Comparison of ENCODE assay signal across 31 mouse cellular contexts in the genomic region with DNA sequence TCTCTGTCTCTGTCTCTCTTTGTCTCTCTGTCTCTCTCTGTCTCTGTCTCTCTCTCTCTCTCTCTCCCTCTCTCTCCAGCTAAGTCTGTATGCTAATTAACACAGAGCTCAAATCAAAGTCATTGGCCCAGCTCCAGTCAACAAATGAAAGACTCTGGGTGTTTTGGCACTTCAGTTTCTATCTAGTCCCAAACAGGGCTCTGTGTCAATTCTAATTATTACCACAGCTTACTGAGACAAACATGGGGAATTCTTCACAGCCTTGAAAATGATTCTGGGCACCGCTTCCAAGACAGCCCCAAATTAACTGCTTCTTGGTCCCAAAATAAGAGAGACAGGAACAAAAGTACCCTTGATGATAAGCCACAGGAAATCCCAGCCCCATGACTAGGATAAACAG. TPM values are rescaled to one million over a fixed set of nuclear protein-coding genes. Genes with fewer than 3 reads are reported as not detected.
DNase-seq lines count a peak whose midpoint lies in the region; ATAC-seq lines count a peak whose summit lies in the region.
"Had no signal": no experiment of that assay in that cellular context is flagged by ENCODE, and none has a peak within 500 bp of the region (broad histone marks: within the 10 kb centered on the region; RNA-seq: fewer than 3 reads in every experiment).

No protein-coding gene starts in this region.

- H3K36me3 ChIP-seq in forebrain, embryonic 13.5 days (ENCODE audit: poor library complexity, severe bottlenecking) = no peaks in the 10 kb centered on the region
- H3K36me3 ChIP-seq in forebrain, embryonic 11.5 days (ENCODE audit: control insufficient read depth, insufficient read depth, low read length) = no peaks in the 10 kb centered on the region
- no peaks in the 10 kb centered on the region for H3K36me3 ChIP-seq in kidney, embryonic 14.5 days (ENCODE audit: control insufficient read depth, insufficient read depth, low read length)
- H3K36me3 ChIP-seq: embryonic facial prominence, embryonic 12.5 days; heart, embryonic 15.5 days; kidney, embryonic 15.5 days had no signal

- H3K9me3 ChIP-seq in forebrain, embryonic 13.5 days (replicated peaks) = no peaks in the 10 kb centered on the region
- H3K9me3 ChIP-seq in forebrain, embryonic 11.5 days (ENCODE audit: control insufficient read depth, low read length) = no peaks in the 10 kb centered on the region
- no peaks in the 10 kb centered on the region for H3K9me3 ChIP-seq in kidney, embryonic 14.5 days (ENCODE audit: control insufficient read depth, low read length)
- H3K9me3 ChIP-seq: embryonic facial prominence, embryonic 12.5 days; heart, embryonic 15.5 days; kidney, embryonic 15.5 days had no signal

- ATAC-seq in forebrain, embryonic 13.5 days = peak; percentile 61
- no peak for ATAC-seq in forebrain, embryonic 11.5 days (replicated peaks; ENCODE audit: low FRiP score)
- ATAC-seq in kidney, embryonic 14.5 days (ENCODE audit: low FRiP score, low TSS enrichment) = no peak
- ATAC-seq: intestine, postnatal 0 days; Patski had no signal

- DNase-seq in forebrain, embryonic 11.5 days (ENCODE audit: low spot score) = no peak
- DNase-seq in layer of hippocampus, postnatal 14 days (ENCODE audit: low spot score in 2 of 2) = peak; percentile 1 to 49
- no peak for DNase-seq in layer of hippocampus, adult 9-11 months
- peak; percentile 63 for DNase-seq in Muller cell, postnatal 12 days (ENCODE audit: inconsistent ontology term)
- DNase-seq in brain, embryonic 18.5 days (ENCODE audit: low read depth, low spot score) = peak; percentile 42
- DNase-seq: adrenal gland, postnatal 36 days; cerebellum, adult 2 months; heart, postnatal 4 days; kidney, postnatal 36 days; right cerebral cortex, postnatal 25 days; spleen, adult 18-20 months had no signal

- H3K27ac ChIP-seq in forebrain, embryonic 13.5 days = no peak overlapping the region
- no peak overlapping the region for H3K27ac ChIP-seq in forebrain, embryonic 11.5 days (ENCODE audit: low read depth, low read length)
- no peak overlapping the region for H3K27ac ChIP-seq in kidney, embryonic 14.5 days (ENCODE audit: low read depth, low read length)
- H3K27ac ChIP-seq: embryonic facial prominence, embryonic 12.5 days; heart, embryonic 15.5 days; kidney, embryonic 15.5 days; macrophage had no signal

- no peak overlapping the region for H3K9ac ChIP-seq in forebrain, embryonic 13.5 days
- H3K9ac ChIP-seq in forebrain, embryonic 11.5 days (ENCODE audit: low read length) = no peak overlapping the region
- H3K9ac ChIP-seq in kidney, embryonic 14.5 days (ENCODE audit: low read depth, low read length) = no peak overlapping the region
- H3K9ac ChIP-seq: embryonic facial prominence, embryonic 12.5 days; heart, embryonic 15.5 days; kidney, embryonic 15.5 days had no signal

- no peak overlapping the region for H3K4me2 ChIP-seq in forebrain, embryonic 13.5 days
- H3K4me2 ChIP-seq in forebrain, embryonic 11.5 days (ENCODE audit: low read depth, low read length, severe bottlenecking) = no peak overlapping the region
- H3K4me2 ChIP-seq in kidney, embryonic 14.5 days (replicated peaks; ENCODE audit: low read depth, low read length) = no peak overlapping the region
- H3K4me2 ChIP-seq: embryonic facial prominence, embryonic 12.5 days; heart, embryonic 15.5 days; kidney, embryonic 15.5 days had no signal

- 70% methylated on average over 1 of the region's 1 CpGs for WGBS in forebrain, embryonic 13.5 days
- WGBS in forebrain, embryonic 11.5 days = 85% methylated on average over 1 of the region's 1 CpGs
- 90% methylated on average over 1 of the region's 1 CpGs for WGBS in kidney, embryonic 14.5 days

- no peaks in the 10 kb centered on the region for H3K4me1 ChIP-seq in forebrain, embryonic 13.5 days
- no peaks in the 10 kb centered on the region for H3K4me1 ChIP-seq in forebrain, embryonic 11.5 days (replicated peaks; ENCODE audit: control insufficient read depth, insufficient read depth, low read length)
- H3K4me1 ChIP-seq in kidney, embryonic 14.5 days (ENCODE audit: control insufficient read depth, insufficient read depth, low read length) = no peaks in the 10 kb centered on the region
- H3K4me1 ChIP-seq: embryonic facial prominence, embryonic 12.5 days; heart, embryonic 15.5 days; kidney, embryonic 15.5 days had no signal

- no peak overlapping the region for H3K4me3 ChIP-seq in forebrain, embryonic 13.5 days
- no peak overlapping the region for H3K4me3 ChIP-seq in forebrain, embryonic 11.5 days (ENCODE audit: low read depth, low read length)
- H3K4me3 ChIP-seq in kidney, embryonic 14.5 days (ENCODE audit: low read length) = no peak overlapping the region
- H3K4me3 ChIP-seq: embryonic facial prominence, embryonic 12.5 days; heart, embryonic 15.5 days; kidney, embryonic 15.5 days had no signal

- H3K27me3 ChIP-seq in forebrain, embryonic 13.5 days = no peaks in the 10 kb centered on the region
- no peaks in the 10 kb centered on the region for H3K27me3 ChIP-seq in forebrain, embryonic 11.5 days (ENCODE audit: control insufficient read depth, insufficient read depth, low read length)
- H3K27me3 ChIP-seq in kidney, embryonic 14.5 days (ENCODE audit: control insufficient read depth, insufficient read depth, low read length) = no peaks in the 10 kb centered on the region
- H3K27me3 ChIP-seq: embryonic facial prominence, embryonic 12.5 days; heart, embryonic 15.5 days; kidney, embryonic 15.5 days; Patski had no signal

RNA-seq across cellular contexts. Expression of gene Fscb, which starts 38.9 kb away (rescaled TPM):
- not detected in 2 replicates for polyA plus RNA-seq in forebrain, embryonic 13.5 days (2015; fragmentation: Nextera tagmentation; extraction: Ambion mirVana)
- polyA plus RNA-seq in forebrain, embryonic 11.5 days (2014; fragmentation: Nextera tagmentation; extraction: Ambion mirVana) = not detected in 2 replicates
- not detected for total RNA-seq in layer of hippocampus, postnatal 14 days (2021)
- not detected in 2 replicates for polyA plus RNA-seq in kidney, embryonic 14.5 days (2014; fragmentation: Nextera tagmentation; extraction: Ambion mirVana)
- total RNA-seq: adrenal gland, adult 18-20 months; adrenal gland, postnatal 36 days; ES-E14; gastrocnemius, adult 8-10 months; heart, postnatal 4 days; layer of hippocampus, adult 8-10 months; left cerebral cortex, adult 18-20 months; liver, adult 2 months; monocyte, adult 5-6 weeks had no signal
- polyA plus RNA-seq: cerebellum, adult 2 months; embryonic facial prominence, embryonic 12.5 days; frontal cortex, adult 2 months; heart, embryonic 15.5 days; intestine, postnatal 0 days; kidney, embryonic 15.5 days; limb, embryonic 11.5 days; liver, adult 2 months; liver, embryonic 16.5 days; lung, embryonic 16.5 days; macrophage; neural tube, embryonic 11.5 days; Patski had no signal

Comparison
In these comparisons a context has a peak if more than half of its experiments do, and no peak if none do; other contexts are left out.
1. DNase-seq: peak in layer of hippocampus, postnatal 14 days (2 of 2), Muller cell, postnatal 12 days (single experiment) and brain, embryonic 18.5 days (single experiment); none in forebrain, embryonic 11.5 days (single experiment) and layer of hippocampus, adult 9-11 months (single experiment).